Mouse (Mus musculus) neural tube, embryonic 12.5 days (tissue): Measurements from ENCODE around the gene Efna3. TPM values are rescaled to one million over a fixed set of nuclear protein-coding genes. Genes with fewer than 3 reads are reported as not detected.

Experiments
- ATAC-seq: fragments of 200-750 bp; cut with Nextera tagmentation; 2 replicates; pipeline ENCODE4 v1.8.0; 2017; ENCODE audit warnings: low read depth, mild to moderate bottlenecking, moderate TSS enrichment, moderate library complexity; ENCODE audit not compliant: low FRiP score
- H3K27ac ChIP-seq: fragments of 300-500 bp; sonication (generic); 2 replicates; pipeline ENCODE4 v1.5.1; 2016
- H3K27me3 ChIP-seq: fragments of 300-500 bp; sonication (generic); replicated peaks from 2 replicates; pipeline ENCODE4 v1.6.1; 2016; ENCODE audit warnings: mild to moderate bottlenecking
- H3K36me3 ChIP-seq: fragments of 300-500 bp; sonication (generic); 2 replicates; pipeline ENCODE4 v1.6.1; 2016; ENCODE audit warnings: mild to moderate bottlenecking
- H3K4me1 ChIP-seq: fragments of 300-500 bp; sonication (generic); 2 replicates; pipeline ENCODE4 v1.6.1; 2016
- H3K4me2 ChIP-seq: fragments of 300-500 bp; sonication (generic); replicated peaks from 2 replicates; pipeline ENCODE4 v1.6.1; 2016; ENCODE audit warnings: mild to moderate bottlenecking
- H3K4me3 ChIP-seq: fragments of 300-500 bp; sonication (generic); 2 replicates; pipeline ENCODE4 v1.5.1; 2016
- H3K9ac ChIP-seq: fragments of 300-500 bp; sonication (generic); 2 replicates; pipeline ENCODE4 v1.6.1; 2016; ENCODE audit warnings: mild to moderate bottlenecking
- H3K9me3 ChIP-seq: fragments of 300-500 bp; sonication (generic); 2 replicates; pipeline ENCODE4 v1.6.1; 2016; ENCODE audit warnings: mild to moderate bottlenecking
- WGBS: fragments of 180-500 bp; shearing (Covaris S2); methylation state at CpG from one replicate; pipeline ENCODE4 v1.1.7; 2016; 5-methylcytosine and 5-hydroxymethylcytosine counted together
- polyA plus RNA-seq: library from polyadenylated mRNA; unstranded; fragments of >200 nt; fragmentation: Nextera tagmentation; extraction: Ambion mirVana; gene quantifications from 2 replicates; pipeline ENCODE4 v1.2.1, GENCODE M21; 2016

Gene Efna3
- polyA plus RNA-seq, result 51.3 and 54.7 TPM in 2 replicates

- peak within 1 kb of the TSS; percentile 85 for H3K4me2 ChIP-seq
- ATAC-seq, result peak; percentile 24
- under 1% methylated on average over 52 of the region's 53 CpGs for WGBS
- H3K9ac ChIP-seq, result peak within 1 kb of the TSS; percentile 91
- H3K27me3 ChIP-seq, result peaks cover 26% of the 10 kb centered on the region
- peaks cover 58% of the 10 kb centered on the region for H3K4me1 ChIP-seq
- no peaks in the 10 kb centered on the region for H3K9me3 ChIP-seq
- no peaks in the 10 kb centered on the region for H3K36me3 ChIP-seq
- H3K27ac ChIP-seq, result peak within 1 kb of the TSS; percentile 94
- H3K4me3 ChIP-seq, result peak within 1 kb of the TSS; percentile 75
Measured at GRCm38 (mm10) chr3:89322514-89323165, at the start of gene Efna3. Gene Efna3, minus strand, starts transcription at chr3:89322965.

- H3K27ac ChIP-seq, result no peak overlapping the region
- H3K9ac ChIP-seq, result no peak overlapping the region
- H3K4me2 ChIP-seq, result no peak overlapping the region
- WGBS, result 79% methylated on average over 11 of the region's 11 CpGs
- no peaks in the 10 kb centered on the region for H3K36me3 ChIP-seq
- no peaks in the 10 kb centered on the region for H3K27me3 ChIP-seq
- no peak for ATAC-seq
- no peaks in the 10 kb centered on the region for H3K4me1 ChIP-seq
- H3K9me3 ChIP-seq, result no peaks in the 10 kb centered on the region
- H3K4me3 ChIP-seq, result no peak overlapping the region
Measured at GRCm38 (mm10) chr3:89367338-89367737, 44.6 kb upstream of the Efna3 start.

- Histone ChIP-seq H3K27me3 (no peaks in the 10 kb centered on the region), H3K4me3 (no peak overlapping the region), H3K4me2 (no peak overlapping the region), H3K9me3 (no peaks in the 10 kb centered on the region), H3K9ac (no peak overlapping the region), H3K4me1 (no peaks in the 10 kb centered on the region), H3K27ac (no peak overlapping the region), H3K36me3 (no peaks in the 10 kb centered on the region)
- WGBS, result 71% methylated on average over 20 of the region's 20 CpGs
- no peak for ATAC-seq
Measured at GRCm38 (mm10) chr3:89365486-89366414, 43.0 kb upstream of the Efna3 start.

GRCm38 (mm10) chr3:89365153-89365485 lies 42.4 kb upstream of the Efna3 start, which contains the start of gene Dcst1:
Gene Dcst1, minus strand, starts transcription at chr3:89365253.
- 82% methylated on average over 11 of the region's 11 CpGs for WGBS
- H3K4me1 ChIP-seq, result no peaks in the 10 kb centered on the region
- H3K27ac ChIP-seq, result no peak within 1 kb of the TSS
- H3K27me3 ChIP-seq, result no peaks in the 10 kb centered on the region
- ATAC-seq, result no peak
- H3K4me3 ChIP-seq, result no peak within 1 kb of the TSS
- no peaks in the 10 kb centered on the region for H3K9me3 ChIP-seq
- no peaks in the 10 kb centered on the region for H3K36me3 ChIP-seq
- no peak within 1 kb of the TSS for H3K9ac ChIP-seq
- H3K4me2 ChIP-seq, result no peak within 1 kb of the TSS

- H3K4me2 ChIP-seq, result no peak overlapping the region
- no peaks in the 10 kb centered on the region for H3K36me3 ChIP-seq
- no peaks in the 10 kb centered on the region for H3K4me1 ChIP-seq
- H3K27ac ChIP-seq, result no peak overlapping the region
- no peak overlapping the region for H3K4me3 ChIP-seq
- no peaks in the 10 kb centered on the region for H3K9me3 ChIP-seq
- 66% methylated on average over 8 of the region's 8 CpGs for WGBS
- no peak for ATAC-seq
- no peaks in the 10 kb centered on the region for H3K27me3 ChIP-seq
- no peak overlapping the region for H3K9ac ChIP-seq
Measured at GRCm38 (mm10) chr3:89364631-89365030, 41.9 kb upstream of the Efna3 start.

GRCm38 (mm10) chr3:89361675-89362074 lies 38.9 kb upstream of the Efna3 start, which contains the start of gene Dcst2:
Gene Dcst2, plus strand, starts transcription at chr3:89361975.
- H3K4me3 ChIP-seq, result no peak within 1 kb of the TSS
- WGBS, result 84% methylated on average over 7 of the region's 7 CpGs
- no peaks in the 10 kb centered on the region for H3K27me3 ChIP-seq
- no peak within 1 kb of the TSS for H3K9ac ChIP-seq
- no peak within 1 kb of the TSS for H3K27ac ChIP-seq
- H3K4me2 ChIP-seq, result no peak within 1 kb of the TSS
- H3K4me1 ChIP-seq, result no peaks in the 10 kb centered on the region
- H3K9me3 ChIP-seq, result no peaks in the 10 kb centered on the region
- H3K36me3 ChIP-seq, result no peaks in the 10 kb centered on the region
- no peak for ATAC-seq

- WGBS, result 79% methylated on average over 3 of the region's 3 CpGs
- Histone ChIP-seq H3K9ac (no peak overlapping the region), H3K36me3 (no peaks in the 10 kb centered on the region), H3K4me3 (no peak overlapping the region), H3K4me1 (no peaks in the 10 kb centered on the region), H3K27me3 (no peaks in the 10 kb centered on the region), H3K4me2 (no peak overlapping the region), H3K9me3 (no peaks in the 10 kb centered on the region), H3K27ac (no peak overlapping the region)
- no peak for ATAC-seq
Measured at GRCm38 (mm10) chr3:89360237-89360636, 37.5 kb upstream of the Efna3 start.

GRCm38 (mm10) chr3:89359630-89360029 lies 36.9 kb upstream of the Efna3 start:
- Histone ChIP-seq H3K27ac (no peak overlapping the region), H3K36me3 (no peaks in the 10 kb centered on the region)
- 68% methylated on average over 6 of the region's 6 CpGs for WGBS

GRCm38 (mm10) chr3:89356029-89356428 lies 33.3 kb upstream of the Efna3 start:
- 72% methylated on average over 9 of the region's 9 CpGs for WGBS
- no peaks in the 10 kb centered on the region for H3K27me3 ChIP-seq
- H3K36me3 ChIP-seq, result no peaks in the 10 kb centered on the region

More at GRCm38 (mm10) chr3:89359630-89360029, 36.9 kb upstream of the Efna3 start:
- Histone ChIP-seq H3K4me2 (no peak overlapping the region), H3K9ac (no peak overlapping the region), H3K4me3 (no peak overlapping the region), H3K9me3 (no peaks in the 10 kb centered on the region), H3K4me1 (0 out of 2 replicates have a peak, but pooled peaks cover 4% of the 10 kb centered on the region), H3K27me3 (no peaks in the 10 kb centered on the region)
- ATAC-seq, result no peak

GRCm38 (mm10) chr3:89355512-89355902 lies 32.7 kb upstream of the Efna3 start:
- no peaks in the 10 kb centered on the region for H3K9me3 ChIP-seq
- no peak overlapping the region for H3K4me3 ChIP-seq
- no peak for ATAC-seq
- H3K9ac ChIP-seq, result no peak overlapping the region
- 0 out of 2 replicates have a peak, but pooled peaks cover 2% of the 10 kb centered on the region for H3K27me3 ChIP-seq
- WGBS, result 82% methylated on average over 6 of the region's 6 CpGs
- peaks cover 6% of the 10 kb centered on the region; the same call in 1 of the 2 replicates for H3K4me1 ChIP-seq
- H3K36me3 ChIP-seq, result no peaks in the 10 kb centered on the region
- H3K27ac ChIP-seq, result no peak overlapping the region
- H3K4me2 ChIP-seq, result no peak overlapping the region

More at GRCm38 (mm10) chr3:89356029-89356428, 33.3 kb upstream of the Efna3 start:
- Histone ChIP-seq H3K4me2 (no peak overlapping the region), H3K4me3 (no peak overlapping the region), H3K4me1 (0 out of 2 replicates have a peak, but pooled peaks cover 4% of the 10 kb centered on the region), H3K27ac (no peak overlapping the region), H3K9me3 (no peaks in the 10 kb centered on the region), H3K9ac (no peak overlapping the region)
- no peak for ATAC-seq

- no peak overlapping the region for H3K9ac ChIP-seq
- H3K27me3 ChIP-seq, result 0 out of 2 replicates have a peak, but pooled peaks cover 2% of the 10 kb centered on the region
- H3K9me3 ChIP-seq, result no peaks in the 10 kb centered on the region
- no peak overlapping the region for H3K4me3 ChIP-seq
- peaks cover 11% of the 10 kb centered on the region; the same call in 1 of the 2 replicates for H3K4me1 ChIP-seq
- no peak overlapping the region for H3K4me2 ChIP-seq
- peak; percentile 39 for ATAC-seq
- 17% methylated on average over 5 of the region's 5 CpGs for WGBS
- H3K36me3 ChIP-seq, result no peaks in the 10 kb centered on the region
- H3K27ac ChIP-seq, result no peak overlapping the region
Measured at GRCm38 (mm10) chr3:89354816-89355511, 32.2 kb upstream of the Efna3 start.

GRCm38 (mm10) chr3:89351271-89351670 lies 28.5 kb upstream of the Efna3 start:
- Histone ChIP-seq H3K4me2 (no peak overlapping the region), H3K27me3 (peaks cover 11% of the 10 kb centered on the region), H3K27ac (no peak overlapping the region)

More at GRCm38 (mm10) chr3:89351271-89351670, 28.5 kb upstream of the Efna3 start:
- no peak for ATAC-seq
- Histone ChIP-seq H3K36me3 (no peaks in the 10 kb centered on the region), H3K4me1 (peaks cover 24% of the 10 kb centered on the region), H3K9ac (no peak overlapping the region), H3K9me3 (no peaks in the 10 kb centered on the region), H3K4me3 (no peak overlapping the region)
- WGBS, result 63% methylated on average over 5 of the region's 5 CpGs
